Mouse (Mus musculus) heart, adult 2 months (tissue): ENCODE data around the gene Adgrf1.

ENCODE experiments used
- CTCF ChIP-seq: fragments of 200-600 bp; IDR thresholded peaks from 2 replicates; pipeline ENCODE4 v1.8.1; 2022; ENCODE audit warnings: antibody characterized with exemption, mild to moderate bottlenecking, moderate library complexity
- POLR2A ChIP-seq: fragments of 200-500 bp; IDR thresholded peaks from 2 replicates; pipeline ENCODE4 v1.6.1; 2011; ENCODE audit warnings: mild to moderate bottlenecking, low read depth, low read length, control low read depth; ENCODE audit not compliant: insufficient read depth

DNA sequence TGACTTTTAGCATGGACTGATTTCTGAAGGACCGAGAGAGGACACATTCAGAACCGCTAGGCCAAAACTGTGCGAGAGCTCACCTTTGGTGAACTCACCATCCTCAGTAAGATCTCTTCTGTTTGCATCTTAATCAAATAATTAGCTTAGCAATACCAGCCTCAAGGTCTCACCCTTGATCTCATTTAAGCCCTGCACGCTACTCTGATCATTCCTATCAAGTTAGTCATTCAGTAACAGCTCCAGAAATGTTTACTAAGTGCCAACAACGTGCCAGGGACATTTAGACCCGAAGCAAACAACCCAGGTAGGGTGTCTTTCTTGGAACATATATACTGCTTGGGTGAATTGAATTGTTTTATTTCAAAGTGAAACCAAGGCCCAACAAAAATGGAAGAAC lies 44.0 kb upstream of the Adgrf1 start:
- no peak for TF ChIP-seq POLR2A
- no peak for TF ChIP-seq CTCF
